Comparison of ENCODE assay signal across 8 mouse cellular contexts in genomic region chr5:75576741-75577140, GRCm38 (mm10). TPM values are rescaled to one million over a fixed set of nuclear protein-coding genes. Genes with fewer than 3 reads are reported as not detected.
DNase-seq lines count a peak whose midpoint lies in the region; ATAC-seq and TF ChIP-seq lines count a peak whose summit lies in the region.

No protein-coding gene starts in this region.

- H3K27ac ChIP-seq in heart, embryonic 12.5 days (ENCODE audit: poor library complexity, severe bottlenecking): no peak overlapping the region
- no peak overlapping the region; the same call in 1 of the 2 replicates for H3K27ac ChIP-seq in ES-E14 (ENCODE audit: insufficient read depth, low read depth, low read length, poor library complexity, severe bottlenecking)
- no peak overlapping the region for H3K27ac ChIP-seq in hindbrain, embryonic 10.5 days
- no peak overlapping the region for H3K27ac ChIP-seq in liver, embryonic 16.5 days (ENCODE audit: low read length)

- ATAC-seq in heart, embryonic 12.5 days (ENCODE audit: insufficient number of reproducible peaks, low FRiP score): no peak
- ATAC-seq in liver, embryonic 16.5 days (ENCODE audit: low read depth): no peak

- H3K4me3 ChIP-seq in heart, embryonic 12.5 days: peak overlapping the region; percentile 69
- H3K4me3 ChIP-seq in ES-E14 (ENCODE audit: insufficient read depth in 1 of 2, low read depth in 1 of 2, low read length in 2 of 2, poor library complexity in 1 of 2, severe bottlenecking in 1 of 2): peak overlapping the region; percentile 70 to 85; a peak in 3 of 4 replicates
- peak overlapping the region; percentile 81 for H3K4me3 ChIP-seq in hindbrain, embryonic 10.5 days
- H3K4me3 ChIP-seq in liver, embryonic 16.5 days (ENCODE audit: low read depth, low read length): peak overlapping the region; percentile 69

- DNase-seq in heart, adult 8-10 months (ENCODE audit: low spot score): no peak
- peak; percentile 85 for DNase-seq in ES-E14 (ENCODE audit: low read depth, low spot score)
- DNase-seq in hindbrain, embryonic 10.5 days (ENCODE audit: low spot score): no peak
- no peak for DNase-seq in thymus, postnatal 10 days (ENCODE audit: low spot score in 2 of 2)
- no peak for DNase-seq in cerebellum, adult 8-10 months
- no peak for DNase-seq in kidney, postnatal 36 days

- H3K36me3 ChIP-seq in heart, embryonic 12.5 days: no peaks in the 10 kb centered on the region
- no peaks in the 10 kb centered on the region for H3K36me3 ChIP-seq in ES-E14 (ENCODE audit: control insufficient read depth, insufficient read depth, low read length, poor library complexity, severe bottlenecking)
- no peaks in the 10 kb centered on the region for H3K36me3 ChIP-seq in hindbrain, embryonic 10.5 days
- no peaks in the 10 kb centered on the region for H3K36me3 ChIP-seq in liver, embryonic 16.5 days (ENCODE audit: control insufficient read depth, insufficient read depth)

- peaks cover 38% of the 10 kb centered on the region for H3K27me3 ChIP-seq in heart, embryonic 12.5 days (replicated peaks)
- peaks cover 32% of the 10 kb centered on the region for H3K27me3 ChIP-seq in hindbrain, embryonic 10.5 days (ENCODE audit: insufficient read depth, poor library complexity, severe bottlenecking)
- peaks cover 5% of the 10 kb centered on the region; the same call in 1 of the 2 replicates for H3K27me3 ChIP-seq in liver, embryonic 16.5 days (ENCODE audit: control insufficient read depth, insufficient read depth, low read depth, low read length)

- 39% methylated on average over 6 of the region's 6 CpGs for WGBS in heart, embryonic 12.5 days
- WGBS in hindbrain, embryonic 10.5 days: 34% methylated on average over 6 of the region's 6 CpGs
- WGBS in liver, embryonic 16.5 days (ENCODE audit: insufficient replicate concordance): 6% methylated on average over 6 of the region's 6 CpGs

- peaks cover 18% of the 10 kb centered on the region for H3K4me1 ChIP-seq in heart, embryonic 12.5 days (replicated peaks)
- peaks cover 0 to 4% of the 10 kb centered on the region in 2 experiments; a peak in 1 of 4 replicates for H3K4me1 ChIP-seq in ES-E14 (ENCODE audit: control insufficient read depth in 2 of 2, insufficient read depth in 2 of 2, low read length in 2 of 2, poor library complexity in 1 of 2)
- peaks cover 47% of the 10 kb centered on the region for H3K4me1 ChIP-seq in hindbrain, embryonic 10.5 days (replicated peaks)
- peaks cover 39% of the 10 kb centered on the region for H3K4me1 ChIP-seq in liver, embryonic 16.5 days (ENCODE audit: control insufficient read depth, low read depth, low read length)

- in situ Hi-C loops in ES-E14 (cut with MboI; ENCODE audit: low sequenced_read_pairs in 2 of 2, unreplicated experiment in 2 of 2): no loop called here

- no peaks in the 10 kb centered on the region for H3K9me3 ChIP-seq in heart, embryonic 12.5 days (replicated peaks)
- H3K9me3 ChIP-seq in ES-E14 (ENCODE audit: control insufficient read depth, insufficient read depth, low read depth, low read length): no peaks in the 10 kb centered on the region
- H3K9me3 ChIP-seq in hindbrain, embryonic 10.5 days: no peaks in the 10 kb centered on the region
- no peaks in the 10 kb centered on the region for H3K9me3 ChIP-seq in liver, embryonic 16.5 days (replicated peaks; ENCODE audit: control insufficient read depth, low read length)

- H3K9ac ChIP-seq in heart, embryonic 12.5 days: no peak overlapping the region; the same call in 1 of the 2 replicates
- H3K9ac ChIP-seq in ES-E14 (ENCODE audit: insufficient read depth, low read depth, low read length, poor library complexity, severe bottlenecking): no peak overlapping the region
- H3K9ac ChIP-seq in liver, embryonic 16.5 days (ENCODE audit: low read depth, low read length): no peak overlapping the region; the same call in 1 of the 2 replicates

- H3K4me2 ChIP-seq in heart, embryonic 12.5 days: peak overlapping the region; percentile 99
- peak overlapping the region; percentile 94 for H3K4me2 ChIP-seq in liver, embryonic 16.5 days (ENCODE audit: low read depth, low read length)

TF ChIP-seq in ES-E14, 5 proteins besides CTCF, POLR2A, EP300 and RAD21:
- TF ChIP-seq CHD2 (IDR thresholded peaks at IDR 0.05; ENCODE audit: low read depth, low read length) (no peak), ZC3H11A (IDR thresholded peaks at IDR 0.05; ENCODE audit: borderline replicate concordance, low read depth, low read length) (no peak), MAFK (IDR thresholded peaks at IDR 0.05; ENCODE audit: insufficient read depth, low read depth, low read length) (no peak), HCFC1 (IDR thresholded peaks at IDR 0.05; ENCODE audit: borderline replicate concordance, insufficient read depth, low read length) (no peak), ZNF384 (IDR thresholded peaks at IDR 0.05; ENCODE audit: low read depth, low read length) (no peak)
TF ChIP-seq in ES-E14: peak in this region for 0.

RNA-seq across cellular contexts. Expression of gene Kit, which starts 2.0 kb away (rescaled TPM):
- 13.0 and 13.6 TPM in 2 replicates for polyA plus RNA-seq in heart, embryonic 12.5 days (2016; fragmentation: Nextera tagmentation; extraction: Ambion mirVana)
- 1 to 10 TPM in 3 of 4 experiments, under 1 TPM in 1; 1.00 to 3.4 (median 2.4) TPM for total RNA-seq in heart, adult 8-10 months (2022)
- total RNA-seq in ES-E14 (2012; rRNA removed): 37.3 and 66.4 TPM in 2 replicates
- 23.5 and 29.8 TPM in 2 replicates for polyA plus RNA-seq in hindbrain, embryonic 10.5 days (2016; fragmentation: Nextera tagmentation; extraction: Ambion mirVana)
- 16.7 TPM in 2 replicates for polyA plus RNA-seq in liver, embryonic 16.5 days (2015; fragmentation: Nextera tagmentation; extraction: Ambion mirVana)
